Mouse (Mus musculus) liver, adult (tissue): ENCODE measurements around the gene Ube2d1.

Experiments
- GATA4 ChIP-seq: IDR thresholded peaks from 2 replicates; pipeline ENCODE4 v1.6.1; 2014; ENCODE audit warnings: mild to moderate bottlenecking, low read length; ENCODE audit not compliant: insufficient replicate concordance

Ube2d1 gene

GRCm38 (mm10) chr10:71251846-71252245 lies 33.2 kb downstream of the Ube2d1 start:
- no peak for TF ChIP-seq GATA4

- TF ChIP-seq GATA4: no peak
These were observed 33.8 kb downstream of the Ube2d1 start for GRCm38 (mm10) chr10:71251256-71251655.

- no peak for TF ChIP-seq GATA4
These were observed 34.6 kb downstream of the Ube2d1 start for GRCm38 (mm10) chr10:71250472-71250871.

- TF ChIP-seq GATA4: no peak
These were observed 35.8 kb downstream of the Ube2d1 start for GRCm38 (mm10) chr10:71249086-71249880.

- TF ChIP-seq GATA4: no peak
These were observed 38.1 kb downstream of the Ube2d1 start for GRCm38 (mm10) chr10:71246956-71247355.

GRCm38 (mm10) chr10:71239479-71240120 lies 45.5 kb downstream of the Ube2d1 start:
- TF ChIP-seq GATA4: no peak

GRCm38 (mm10) chr10:71238240-71238554 lies 46.9 kb downstream of the Ube2d1 start, which contains the start of gene Tfam:
Tfam (minus strand) TSS chr10:71238280.
- no peak for TF ChIP-seq GATA4

GRCm38 (mm10) chr10:71237516-71238239 lies 47.4 kb downstream of the Ube2d1 start:
- TF ChIP-seq GATA4: peak; percentile 91; the same call in 1 of the 2 replicates

GRCm38 (mm10) chr10:71234071-71234470 lies 51.0 kb downstream of the Ube2d1 start:
- peak; percentile 44; the same call in 1 of the 2 replicates for TF ChIP-seq GATA4

GRCm38 (mm10) chr10:71225894-71226293 lies 59.2 kb downstream of the Ube2d1 start:
- TF ChIP-seq GATA4: no peak

GRCm38 (mm10) chr10:71223101-71223500 lies 62.0 kb downstream of the Ube2d1 start:
- no peak for TF ChIP-seq GATA4

GRCm38 (mm10) chr10:71222639-71223038 lies 62.4 kb downstream of the Ube2d1 start:
- TF ChIP-seq GATA4: no peak

- TF ChIP-seq GATA4: no peak
These were observed 66.7 kb downstream of the Ube2d1 start for GRCm38 (mm10) chr10:71218228-71218892.

- no peak for TF ChIP-seq GATA4
These were observed 69.1 kb downstream of the Ube2d1 start for GRCm38 (mm10) chr10:71215996-71216395.
